Mouse (Mus musculus): ENCODE data around the gene Aldh16a1.

DNA sequence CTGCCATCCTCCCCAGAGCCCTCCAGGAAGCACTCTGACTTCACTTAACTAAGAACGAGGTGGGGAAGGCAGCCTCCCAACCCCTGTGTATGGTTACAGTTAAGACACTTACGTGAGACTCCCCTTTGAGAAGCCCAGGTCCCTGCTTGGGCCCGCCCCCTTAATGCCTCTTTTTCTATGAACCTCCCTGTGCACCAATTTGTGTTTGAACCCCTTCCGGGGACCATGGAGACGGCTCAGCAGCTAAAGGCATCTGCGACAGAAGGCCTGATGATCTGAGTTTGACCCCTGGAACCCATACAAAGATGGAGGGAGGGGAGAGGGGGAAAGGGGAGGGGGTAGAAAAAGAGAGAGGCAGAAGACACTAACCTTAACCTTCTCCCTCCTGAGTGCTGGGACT is 47.9 kb downstream of the Aldh16a1 start:
- TF ChIP-seq CTCF (IDR thresholded peaks at IDR 0.05; ENCODE audit: control insufficient read depth, insufficient read depth, insufficient replicate concordance, low read depth, low read length) (no peak), POLR2A (IDR thresholded peaks at IDR 0.05; ENCODE audit: control insufficient read depth, low read depth, low read length) (no peak)
